Mouse (Mus musculus) left cerebral cortex, adult 2 months (tissue): ENCODE measurements around the gene Spg11. TPM values are rescaled to one million over a fixed set of nuclear protein-coding genes. Genes with fewer than 3 reads are reported as not detected.

ENCODE experiments used
- DNase-seq, 2 experiments: peaks; one replicate each; pipeline ENCODE4 v3.0.0; 2021 to 2022; ENCODE audit warnings: low spot score in 2 of 2, mixed read lengths in 1 of 2; ENCODE audit errors: extremely low spot score in 1 of 2
- H3K27ac ChIP-seq: fragments of 200-600 bp; 2 replicates; pipeline ENCODE4 v1.8.1; 2022
- H3K4me3 ChIP-seq: fragments of 200-600 bp; 2 replicates; pipeline ENCODE4 v1.8.1; 2022
- CTCF ChIP-seq: fragments of 200-600 bp; IDR thresholded peaks from 2 replicates; pipeline ENCODE4 v1.8.1; 2022; ENCODE audit warnings: antibody characterized with exemption, mild to moderate bottlenecking, moderate library complexity
- intact Hi-C: fragments of 180-260 bp; cut with DNase I; formaldehyde crosslinking; loops from one replicate; pipeline ENCODE4 v1.15.1; 2025
- total RNA-seq, 2 experiments: library from RNA; stranded (reverse); gene quantifications; 2 replicates each; pipeline ENCODE4 v1.2.3; 2021

Gene Spg11
- total RNA-seq, 2 experiments from 2014 or later, result 15.5 to 16.2 TPM

- TF ChIP-seq CTCF, result no peak
- DNase-seq, result no peak
- H3K4me3 ChIP-seq, result no peak overlapping the region
- H3K27ac ChIP-seq, result no peak overlapping the region
- intact Hi-C loops, result no loop called here
Measured at GRCm38 (mm10) chr2:122155292-122155691, 37.1 kb upstream of the Spg11 start.

GRCm38 (mm10) chr2:122154479-122154878 is 36.3 kb upstream of the Spg11 start:
- intact Hi-C loops, result no loop called here
- H3K4me3 ChIP-seq, result no peak overlapping the region
- DNase-seq, result no peak
- TF ChIP-seq CTCF, result no peak
- H3K27ac ChIP-seq, result no peak overlapping the region

- TF ChIP-seq CTCF, result no peak
- Histone ChIP-seq H3K27ac (no peak overlapping the region), H3K4me3 (no peak overlapping the region)
- intact Hi-C loops, result no loop called here
- DNase-seq, result no peak
Measured at GRCm38 (mm10) chr2:122153681-122154365, 35.6 kb upstream of the Spg11 start.

- no peak for DNase-seq
- TF ChIP-seq CTCF, result no peak
- Histone ChIP-seq H3K27ac (no peak overlapping the region), H3K4me3 (no peak overlapping the region)
- intact Hi-C loops, result no loop called here
Measured at GRCm38 (mm10) chr2:122152850-122153249, 34.7 kb upstream of the Spg11 start.

- no peak for TF ChIP-seq CTCF
- Histone ChIP-seq H3K27ac (no peak overlapping the region), H3K4me3 (no peak overlapping the region)
- no peak for DNase-seq
- intact Hi-C loops, result no loop called here
Measured at GRCm38 (mm10) chr2:122151221-122151620, 33.0 kb upstream of the Spg11 start.

- H3K4me3 ChIP-seq, result no peak overlapping the region
Measured at GRCm38 (mm10) chr2:122149716-122150115, 31.5 kb upstream of the Spg11 start.

GRCm38 (mm10) chr2:122149316-122149715 is 31.1 kb upstream of the Spg11 start:
- intact Hi-C loops, result no loop called here
- no peak for TF ChIP-seq CTCF
- Histone ChIP-seq H3K27ac (no peak overlapping the region), H3K4me3 (no peak overlapping the region)
- no peak for DNase-seq

More at GRCm38 (mm10) chr2:122149716-122150115, 31.5 kb upstream of the Spg11 start:
- DNase-seq, result no peak
- no peak overlapping the region for H3K27ac ChIP-seq
- no peak for TF ChIP-seq CTCF
- intact Hi-C loops, result no loop called here

GRCm38 (mm10) chr2:122148242-122148917 is 30.2 kb upstream of the Spg11 start:
- peak overlapping the region; percentile 87 for H3K27ac ChIP-seq
- H3K4me3 ChIP-seq, result peak overlapping the region; percentile 86
- no peak for DNase-seq
- no peak for TF ChIP-seq CTCF
- intact Hi-C loops, result no loop called here

- peak within 1 kb of the TSS; percentile 87 for H3K27ac ChIP-seq
- intact Hi-C loops, result loop anchor here (1.0 kb wide), 2 partner anchors 29 to 228 kb away; partner anchors contain the start of gene Spg11
- TF ChIP-seq CTCF, result no peak; the same call in 1 of the 2 replicates
- DNase-seq, result peak; percentile 88 to 89
- peak within 1 kb of the TSS; percentile 86 for H3K4me3 ChIP-seq
Measured at GRCm38 (mm10) chr2:122147508-122148241, 29.5 kb upstream of the Spg11 start, which contains the start of gene B2m. Gene B2m (plus strand): TSS chr2:122147686.

- Histone ChIP-seq H3K4me3 (no peak overlapping the region), H3K27ac (peak overlapping the region; percentile 25; the same call in 1 of the 2 replicates)
- no peak for DNase-seq
- intact Hi-C loops, result loop anchor here (1.0 kb wide), 2 partner anchors 28 to 229 kb away; partner anchors contain the start of gene Spg11
- TF ChIP-seq CTCF, result no peak
Measured at GRCm38 (mm10) chr2:122146687-122147086, 28.5 kb upstream of the Spg11 start.

GRCm38 (mm10) chr2:122145756-122146155 is 27.6 kb upstream of the Spg11 start:
- TF ChIP-seq CTCF, result no peak
- no peak for DNase-seq
- Histone ChIP-seq H3K27ac (no peak overlapping the region), H3K4me3 (no peak overlapping the region)
- intact Hi-C loops, result no loop called here

- intact Hi-C loops, result no loop called here
- no peak for DNase-seq
- no peak for TF ChIP-seq CTCF
- Histone ChIP-seq H3K27ac (no peak overlapping the region), H3K4me3 (no peak overlapping the region)
Measured at GRCm38 (mm10) chr2:122143111-122143510, 24.9 kb upstream of the Spg11 start.
